Mouse (Mus musculus) neural tube, embryonic 11.5 days (tissue): ENCODE measurements around the gene Fam208b. TPM values are rescaled to one million over a fixed set of nuclear protein-coding genes. Genes with fewer than 3 reads are reported as not detected.

Experiments used
- ATAC-seq: fragments of 200-750 bp; cut with Nextera tagmentation; 2 replicates; pipeline ENCODE4 v1.8.0; 2017; ENCODE audit warnings: moderate number of reproducible peaks, mild to moderate bottlenecking, moderate TSS enrichment, moderate library complexity; ENCODE audit not compliant: insufficient read depth, low FRiP score, low TSS enrichment
- DNase-seq: peaks from one replicate; pipeline ENCODE4 v3.0.0-alpha.2; 2015; ENCODE audit warnings: low spot score
- H3K27ac ChIP-seq: fragments of 300-500 bp; sonication (generic); 2 replicates; pipeline ENCODE4 v1.5.1; 2014; ENCODE audit warnings: low read depth, mild to moderate bottlenecking, low read length
- H3K27me3 ChIP-seq: fragments of 300-500 bp; sonication (generic); 2 replicates; pipeline ENCODE4 v1.6.1; 2014; ENCODE audit warnings: mild to moderate bottlenecking, low read length, mixed read lengths; ENCODE audit not compliant: control insufficient read depth, insufficient read depth
- H3K36me3 ChIP-seq: fragments of 300-500 bp; sonication (generic); 2 replicates; pipeline ENCODE4 v1.6.1; 2014; ENCODE audit warnings: mild to moderate bottlenecking, low read length, moderate library complexity, mixed read lengths; ENCODE audit not compliant: control insufficient read depth, insufficient read depth
- H3K4me1 ChIP-seq: fragments of 300-500 bp; sonication (generic); 2 replicates; pipeline ENCODE4 v1.6.1; 2014; ENCODE audit warnings: low read length, mixed read lengths; ENCODE audit not compliant: control insufficient read depth, insufficient read depth
- H3K4me2 ChIP-seq: fragments of 300-500 bp; sonication (generic); 2 replicates; pipeline ENCODE4 v1.6.1; 2014; ENCODE audit warnings: low read depth, mild to moderate bottlenecking, moderate library complexity
- H3K4me3 ChIP-seq: fragments of 300-500 bp; sonication (generic); 2 replicates; pipeline ENCODE4 v1.5.1; 2014; ENCODE audit warnings: low read depth, low read length
- H3K9ac ChIP-seq: fragments of 300-500 bp; sonication (generic); 2 replicates; pipeline ENCODE4 v1.6.1; 2014; ENCODE audit warnings: mild to moderate bottlenecking, low read length
- H3K9me3 ChIP-seq: fragments of 300-500 bp; sonication (generic); 2 replicates; pipeline ENCODE4 v1.6.1; 2016; ENCODE audit warnings: low read length; ENCODE audit not compliant: control insufficient read depth
- WGBS: fragments of 180-500 bp; shearing (Covaris S2); extraction: QIAGEN DNeasy Blood & Tissue Kit; methylation state at CpG from one replicate; pipeline ENCODE4 v1.1.7; 2014; 5-methylcytosine and 5-hydroxymethylcytosine counted together
- polyA plus RNA-seq: library from polyadenylated mRNA; unstranded; fragments of >200 nt; fragmentation: Nextera tagmentation; extraction: Ambion mirVana; gene quantifications from 2 replicates; pipeline ENCODE4 v1.2.1, GENCODE M21; 2014

Gene Fam208b
- 22.7 and 23.4 TPM in 2 replicates for polyA plus RNA-seq

DNA sequence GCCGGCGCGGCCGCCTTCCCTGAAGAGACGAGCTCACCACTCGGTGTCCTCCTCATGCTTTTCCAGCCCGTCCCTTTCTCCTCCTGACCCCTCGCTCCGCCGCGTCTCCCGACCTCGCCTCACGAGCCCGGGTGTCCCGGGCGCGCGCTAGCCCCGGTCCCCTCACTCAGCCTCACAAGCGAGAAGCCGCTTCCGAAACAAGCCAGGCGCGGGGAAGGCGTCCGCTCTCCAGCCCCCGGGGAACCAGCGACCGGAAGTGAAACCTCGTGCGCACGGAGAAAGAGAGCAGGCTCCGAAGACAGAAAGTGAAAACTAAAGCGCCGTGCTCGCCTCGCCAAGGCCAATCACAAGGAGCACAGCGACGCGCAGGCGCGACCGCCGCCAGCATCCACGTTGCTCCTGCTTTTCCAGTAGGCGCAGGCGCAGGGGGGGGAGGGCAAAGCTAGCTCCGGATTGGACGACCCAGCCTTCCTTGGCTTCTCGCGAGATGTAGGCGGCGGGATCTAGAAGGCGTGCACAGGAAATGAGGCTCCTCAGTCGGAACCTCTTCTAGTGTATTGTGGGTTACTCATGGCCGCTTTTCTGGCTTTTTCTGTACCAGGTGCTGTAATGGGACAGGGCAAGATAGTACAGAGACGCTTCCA lies at the start of gene Fam208b:
Gene Fam208b, minus strand, starts transcription at position 314 of the 644 bp plus-strand sequence.
- WGBS: under 1% methylated on average over 57 of the region's 58 CpGs
- no peaks in the 10 kb centered on the region for H3K9me3 ChIP-seq
- peak; percentile 99 for ATAC-seq

DNA sequence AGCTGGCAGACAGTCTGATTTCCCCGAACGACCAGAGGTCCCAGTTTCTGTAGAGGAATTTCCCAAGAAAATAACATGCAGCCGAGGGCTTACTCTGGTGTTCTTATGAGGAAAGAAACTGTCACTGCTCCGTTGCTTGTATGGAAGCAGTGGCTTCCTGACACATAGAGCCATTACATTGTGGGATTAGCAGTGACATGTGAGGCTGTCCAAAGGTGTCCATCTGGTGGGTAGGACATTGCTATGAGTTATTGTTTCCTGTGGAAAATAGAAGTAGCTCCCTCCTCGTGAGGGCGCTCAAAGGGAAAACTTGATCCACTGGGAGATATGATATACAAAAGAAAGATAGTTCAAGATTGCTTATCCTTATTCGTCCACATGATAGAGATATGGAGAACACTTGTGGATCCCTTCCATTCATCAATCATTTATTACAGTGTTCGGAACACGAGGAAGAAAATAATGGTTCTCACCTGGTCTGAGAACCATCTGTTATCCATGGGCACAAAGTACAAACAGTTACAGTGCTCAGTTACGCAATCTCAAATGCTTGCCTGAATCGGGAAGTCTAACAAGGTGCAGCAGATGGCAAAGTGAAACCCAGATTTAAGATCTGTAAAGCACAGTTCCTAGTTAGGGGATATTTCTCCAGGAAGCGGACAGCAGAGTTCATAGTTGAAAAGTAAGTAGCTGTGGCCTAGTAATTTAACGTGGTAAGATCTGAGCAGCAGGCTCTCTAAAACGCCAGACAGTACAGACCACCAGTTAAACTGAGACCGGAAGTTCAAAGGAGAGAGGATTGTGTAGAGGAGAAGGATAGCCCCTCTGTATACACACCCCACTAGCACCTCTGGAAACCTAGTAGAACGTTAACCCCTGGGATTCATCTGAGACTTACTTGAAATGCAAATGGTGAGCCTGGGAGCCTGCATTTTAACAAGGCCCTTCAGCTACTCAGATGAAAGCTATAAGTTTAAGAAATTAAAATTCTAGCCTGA lies 48.6 kb upstream of the Fam208b start:
- no peak overlapping the region for H3K9ac ChIP-seq
- H3K36me3 ChIP-seq: no peaks in the 10 kb centered on the region
- WGBS: 75% methylated on average over 16 of the region's 16 CpGs

More for the DNA sequence above, at the start of gene Fam208b:
- Histone ChIP-seq H3K36me3 (no peaks in the 10 kb centered on the region), H3K4me1 (no peaks in the 10 kb centered on the region), H3K27ac (peak within 1 kb of the TSS; percentile 78), H3K9ac (peak within 1 kb of the TSS; percentile 68), H3K4me2 (peak within 1 kb of the TSS; percentile 73), H3K27me3 (no peaks in the 10 kb centered on the region), H3K4me3 (peak within 1 kb of the TSS; percentile 80)
- DNase-seq: peak; percentile 99

DNA sequence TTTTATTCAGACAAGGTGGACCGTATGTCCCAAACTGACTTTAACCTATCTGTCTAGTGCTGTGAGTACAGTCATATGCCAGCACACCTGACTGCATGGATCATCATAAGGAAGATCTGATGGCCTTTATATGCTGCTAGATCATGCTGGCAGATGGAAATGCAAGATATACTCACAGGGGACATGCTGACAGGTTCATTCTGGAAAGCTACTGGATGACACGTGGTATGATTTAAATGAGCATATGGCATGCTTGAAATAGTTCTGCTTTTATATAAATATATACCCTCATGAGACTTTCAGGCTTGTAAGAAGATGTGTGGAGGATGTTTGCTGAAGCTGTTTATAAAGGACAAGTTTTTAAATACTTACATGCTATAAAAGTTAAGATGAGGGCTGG lies 43.5 kb upstream of the Fam208b start:
- H3K4me3 ChIP-seq: no peak overlapping the region
- ATAC-seq (no peak), DNase-seq (no peak)
- no peaks in the 10 kb centered on the region for H3K4me1 ChIP-seq
- no peak overlapping the region for H3K4me2 ChIP-seq
- H3K9ac ChIP-seq: no peak overlapping the region
- H3K27ac ChIP-seq: no peak overlapping the region
- WGBS: 88% methylated on average over 2 of the region's 2 CpGs
- H3K27me3 ChIP-seq: no peaks in the 10 kb centered on the region
- no peaks in the 10 kb centered on the region for H3K36me3 ChIP-seq
- H3K9me3 ChIP-seq: no peaks in the 10 kb centered on the region

More for the DNA sequence above, 48.6 kb upstream of the Fam208b start:
- Histone ChIP-seq H3K27ac (no peak overlapping the region), H3K4me3 (no peak overlapping the region), H3K27me3 (no peaks in the 10 kb centered on the region), H3K4me1 (no peaks in the 10 kb centered on the region), H3K4me2 (no peak overlapping the region), H3K9me3 (no peaks in the 10 kb centered on the region)
- DNase-seq (no peak), ATAC-seq (no peak)

DNA sequence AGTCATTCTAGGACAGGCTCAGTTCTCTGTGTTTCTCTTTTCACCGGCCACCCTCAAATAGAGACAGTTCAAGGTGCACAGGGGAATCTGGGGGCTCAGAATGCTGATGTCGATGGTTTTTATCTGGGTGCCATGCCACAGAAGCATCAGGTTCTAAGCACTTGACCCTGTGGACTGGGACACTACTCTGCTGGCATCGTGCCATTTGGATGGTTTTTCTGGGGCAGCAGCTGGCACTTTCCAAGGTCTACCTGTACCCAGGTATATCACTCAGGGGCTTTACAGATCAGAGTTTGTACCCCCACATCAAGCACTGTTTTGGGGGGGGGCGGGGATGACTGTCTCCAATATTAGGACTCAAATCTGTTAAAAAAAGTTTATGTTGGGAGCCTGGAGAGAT lies 39.7 kb upstream of the Fam208b start:
- no peak for DNase-seq
- H3K27ac ChIP-seq: no peak overlapping the region
- 93% methylated on average over 4 of the region's 4 CpGs for WGBS

DNA sequence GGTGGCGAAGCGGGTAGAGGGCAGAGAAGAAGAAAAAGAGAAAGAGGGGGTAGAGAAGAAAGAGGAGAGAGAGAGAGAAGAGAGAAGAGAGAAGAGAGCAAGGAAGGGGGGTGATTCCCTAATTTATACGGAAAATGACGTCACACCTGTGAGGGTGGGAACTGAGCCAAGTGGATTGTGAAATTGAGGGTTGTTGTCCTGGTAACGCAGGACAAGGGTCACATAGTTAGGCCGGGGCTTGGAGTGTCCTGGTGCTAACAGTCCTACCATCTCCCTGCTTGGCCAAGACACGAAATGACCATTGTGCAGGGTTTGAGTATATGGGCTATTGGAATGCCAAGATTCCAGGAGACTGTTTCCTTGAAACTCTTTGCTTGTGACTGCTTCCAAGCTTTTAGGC lies 35.7 kb upstream of the Fam208b start:
- H3K4me3 ChIP-seq: no peak overlapping the region
- no peaks in the 10 kb centered on the region for H3K36me3 ChIP-seq
- H3K4me2 ChIP-seq: no peak overlapping the region
- no peaks in the 10 kb centered on the region for H3K9me3 ChIP-seq
- DNase-seq: no peak
- H3K9ac ChIP-seq: no peak overlapping the region
- H3K27me3 ChIP-seq: no peaks in the 10 kb centered on the region
- WGBS: 91% methylated on average over 7 of the region's 7 CpGs
- H3K27ac ChIP-seq: no peak overlapping the region
- H3K4me1 ChIP-seq: no peaks in the 10 kb centered on the region
- no peak for ATAC-seq

More for the DNA sequence above, 39.7 kb upstream of the Fam208b start:
- Histone ChIP-seq H3K27me3 (no peaks in the 10 kb centered on the region), H3K4me3 (no peak overlapping the region), H3K4me1 (no peaks in the 10 kb centered on the region), H3K36me3 (no peaks in the 10 kb centered on the region), H3K4me2 (no peak overlapping the region), H3K9ac (no peak overlapping the region), H3K9me3 (no peaks in the 10 kb centered on the region)
- no peak for ATAC-seq

DNA sequence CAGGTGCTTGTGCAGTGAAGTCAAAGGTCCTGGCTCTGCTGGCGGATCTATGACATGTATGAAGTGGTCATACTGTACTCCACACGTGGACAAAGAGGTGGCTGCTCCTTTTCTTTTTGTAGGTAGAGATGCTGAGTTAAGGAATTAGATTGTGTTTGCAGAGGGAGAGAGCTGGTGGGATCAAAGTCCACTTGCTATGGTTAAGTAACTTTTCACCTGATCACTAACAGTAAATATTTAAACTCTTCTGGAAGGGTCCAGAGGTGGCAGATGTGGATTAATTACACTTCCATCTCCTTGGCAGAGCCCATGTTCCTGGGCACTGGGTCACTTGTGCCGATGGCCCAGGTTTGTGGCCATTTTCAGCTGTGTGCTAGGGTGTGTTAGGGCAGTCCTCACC lies 35.0 kb upstream of the Fam208b start:
- H3K36me3 ChIP-seq: no peaks in the 10 kb centered on the region
- H3K4me3 ChIP-seq: no peak overlapping the region
- DNase-seq (no peak), ATAC-seq (no peak)
- WGBS: 84% methylated on average over 3 of the region's 3 CpGs
- H3K27me3 ChIP-seq: no peaks in the 10 kb centered on the region
- H3K27ac ChIP-seq: no peak overlapping the region
- no peaks in the 10 kb centered on the region for H3K4me1 ChIP-seq
- H3K4me2 ChIP-seq: no peak overlapping the region
- H3K9me3 ChIP-seq: no peaks in the 10 kb centered on the region
- no peak overlapping the region for H3K9ac ChIP-seq

DNA sequence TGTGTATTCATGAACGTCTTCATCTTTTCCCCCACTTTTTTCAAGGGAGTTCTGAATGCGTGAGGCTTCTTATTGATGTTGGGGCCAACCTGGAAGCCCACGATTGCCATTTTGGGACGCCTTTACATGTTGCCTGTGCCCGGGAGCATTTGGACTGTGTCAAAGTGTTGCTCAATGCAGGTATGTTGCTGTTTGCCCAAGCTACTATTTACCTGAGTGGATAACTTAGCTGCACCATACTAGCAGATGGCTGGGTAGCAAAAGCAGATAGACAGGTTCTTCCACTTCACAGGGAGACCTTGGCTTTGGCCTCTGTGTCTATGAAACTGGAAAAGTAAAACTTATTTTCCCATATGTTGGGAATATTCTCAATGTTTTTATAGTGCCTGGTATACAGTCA lies 34.0 kb upstream of the Fam208b start:
- DNase-seq (no peak), ATAC-seq (no peak)
- H3K36me3 ChIP-seq: no peaks in the 10 kb centered on the region
- no peak overlapping the region for H3K4me3 ChIP-seq
- H3K9me3 ChIP-seq: no peaks in the 10 kb centered on the region
- H3K4me2 ChIP-seq: no peak overlapping the region
- WGBS: 94% methylated on average over 5 of the region's 5 CpGs
- no peaks in the 10 kb centered on the region for H3K27me3 ChIP-seq
- H3K27ac ChIP-seq: no peak overlapping the region
- no peaks in the 10 kb centered on the region for H3K4me1 ChIP-seq
- no peak overlapping the region for H3K9ac ChIP-seq

DNA sequence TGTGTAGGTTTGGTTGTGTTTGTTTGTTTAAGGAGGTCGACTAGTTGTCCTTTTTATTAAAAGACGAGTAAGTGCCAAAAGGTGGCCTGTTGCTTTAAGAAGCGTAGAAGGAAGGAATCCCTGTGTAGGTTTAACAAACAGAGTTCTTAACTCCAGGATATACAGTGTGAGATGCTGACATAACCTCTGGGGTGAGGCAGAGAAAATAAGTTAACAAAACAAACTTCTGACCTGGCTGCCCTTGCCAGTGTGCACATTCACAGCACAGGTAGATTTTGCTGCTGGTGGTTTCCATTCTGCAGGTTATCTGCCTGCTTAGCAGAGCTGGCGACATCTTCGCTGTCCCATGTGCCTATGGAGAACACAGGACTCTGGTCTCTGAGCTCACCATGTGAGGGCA lies 31.6 kb upstream of the Fam208b start:
- Histone ChIP-seq H3K4me3 (no peak overlapping the region), H3K9ac (no peak overlapping the region), H3K27ac (no peak overlapping the region), H3K4me2 (no peak overlapping the region), H3K36me3 (no peaks in the 10 kb centered on the region), H3K9me3 (no peaks in the 10 kb centered on the region), H3K27me3 (no peaks in the 10 kb centered on the region), H3K4me1 (no peaks in the 10 kb centered on the region)
- ATAC-seq: no peak
- WGBS: 83% methylated on average over 5 of the region's 5 CpGs
- no peak for DNase-seq
